ENCODE assay signal across 8 mouse cellular contexts in the genomic region with DNA sequence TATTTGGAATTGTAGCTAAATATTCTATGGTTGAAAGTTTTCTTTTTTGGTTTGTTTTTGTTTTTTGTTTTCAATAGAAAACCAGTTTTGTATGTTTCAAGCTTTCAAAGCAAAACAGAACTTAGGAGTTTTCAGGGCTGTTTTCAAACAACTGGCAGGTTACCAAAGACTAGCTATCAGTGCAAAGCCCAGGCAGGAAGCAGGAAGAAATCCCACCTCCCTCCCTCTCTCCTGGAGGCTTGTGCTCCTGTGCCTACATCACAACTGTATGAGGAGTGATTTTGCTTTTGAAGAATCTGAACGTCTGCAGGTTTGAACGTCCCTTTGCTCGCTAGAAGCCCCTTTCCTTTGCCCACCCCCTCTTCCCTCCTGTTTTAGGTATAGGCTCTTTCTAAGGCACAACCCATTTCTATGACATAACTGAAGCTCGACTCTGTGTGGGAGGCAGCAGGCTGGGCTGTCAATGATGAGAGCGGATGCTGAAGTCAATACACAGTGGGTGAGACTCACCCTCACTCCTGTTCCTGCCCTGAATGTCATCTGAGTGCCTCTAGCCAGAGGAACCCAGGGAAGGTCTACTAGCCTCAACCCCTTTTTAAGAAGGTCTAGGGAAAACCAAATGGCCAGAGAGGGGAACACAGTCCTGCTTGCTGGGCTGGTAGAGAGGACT.
DNase-seq lines count a peak whose midpoint lies in the region; ATAC-seq lines count a peak whose summit lies in the region.

No protein-coding gene starts in this region.

- H3K36me3 ChIP-seq in kidney, embryonic 15.5 days: 0 out of 2 replicates have a peak, but pooled peaks cover 7% of the 10 kb centered on the region
- no peaks in the 10 kb centered on the region for H3K36me3 ChIP-seq in embryonic facial prominence, embryonic 10.5 days (replicated peaks)
- H3K36me3 ChIP-seq in heart, embryonic 15.5 days: no peaks in the 10 kb centered on the region
- H3K36me3 ChIP-seq in limb, embryonic 12.5 days: no peaks in the 10 kb centered on the region

- H3K27me3 ChIP-seq in kidney, embryonic 15.5 days: no peaks in the 10 kb centered on the region
- H3K27me3 ChIP-seq in embryonic facial prominence, embryonic 10.5 days (replicated peaks; ENCODE audit: low read depth, poor library complexity, severe bottlenecking): no peaks in the 10 kb centered on the region
- no peaks in the 10 kb centered on the region for H3K27me3 ChIP-seq in heart, embryonic 15.5 days
- no peaks in the 10 kb centered on the region for H3K27me3 ChIP-seq in limb, embryonic 12.5 days

- no peak for DNase-seq in kidney, adult 9 months
- no peak for DNase-seq in embryonic facial prominence, embryonic 10.5 days (ENCODE audit: low spot score)
- DNase-seq in ovary, postnatal 14 days (ENCODE audit: low spot score): no peak
- DNase-seq in gastrocnemius, postnatal 10 days: no peak
- no peak for DNase-seq in adrenal gland, postnatal 4 days (ENCODE audit: low spot score in 2 of 2)

- 7% methylated on average over 5 of the region's 5 CpGs for WGBS in kidney, embryonic 15.5 days
- WGBS in embryonic facial prominence, embryonic 10.5 days: 38% methylated on average over 5 of the region's 5 CpGs
- 22% methylated on average over 5 of the region's 5 CpGs for WGBS in heart, embryonic 15.5 days
- 17% methylated on average over 5 of the region's 5 CpGs for WGBS in limb, embryonic 12.5 days

- H3K27ac ChIP-seq in kidney, embryonic 15.5 days: peak overlapping the region; percentile 82
- H3K27ac ChIP-seq in embryonic facial prominence, embryonic 10.5 days (replicated peaks): peak overlapping the region; percentile 8; the same call in 1 of the 2 replicates
- peak overlapping the region; percentile 73 for H3K27ac ChIP-seq in heart, embryonic 15.5 days
- peak overlapping the region; percentile 66 for H3K27ac ChIP-seq in limb, embryonic 12.5 days

- H3K9ac ChIP-seq in kidney, embryonic 15.5 days: no peak overlapping the region
- H3K9ac ChIP-seq in heart, embryonic 15.5 days: no peak overlapping the region
- 0 out of 2 replicates have a peak overlapping the region, but pooled peaks have one; percentile 27 for H3K9ac ChIP-seq in limb, embryonic 12.5 days (replicated peaks)

- H3K4me1 ChIP-seq in kidney, embryonic 15.5 days: peaks cover 47% of the 10 kb centered on the region
- peaks cover 51% of the 10 kb centered on the region for H3K4me1 ChIP-seq in embryonic facial prominence, embryonic 10.5 days
- peaks cover 31% of the 10 kb centered on the region for H3K4me1 ChIP-seq in heart, embryonic 15.5 days (replicated peaks)
- H3K4me1 ChIP-seq in limb, embryonic 12.5 days (replicated peaks): peaks cover 46% of the 10 kb centered on the region

- H3K9me3 ChIP-seq in kidney, embryonic 15.5 days (replicated peaks): no peaks in the 10 kb centered on the region
- no peaks in the 10 kb centered on the region for H3K9me3 ChIP-seq in embryonic facial prominence, embryonic 10.5 days
- H3K9me3 ChIP-seq in heart, embryonic 15.5 days (replicated peaks): no peaks in the 10 kb centered on the region
- no peaks in the 10 kb centered on the region for H3K9me3 ChIP-seq in limb, embryonic 12.5 days

- peak overlapping the region; percentile 19; the same call in 1 of the 2 replicates for H3K4me3 ChIP-seq in kidney, embryonic 15.5 days (replicated peaks)
- H3K4me3 ChIP-seq in embryonic facial prominence, embryonic 10.5 days: no peak overlapping the region
- H3K4me3 ChIP-seq in heart, embryonic 15.5 days: peak overlapping the region; percentile 19; the same call in 1 of the 2 replicates
- no peak overlapping the region for H3K4me3 ChIP-seq in limb, embryonic 12.5 days (replicated peaks)

- H3K4me2 ChIP-seq in kidney, embryonic 15.5 days: peak overlapping the region; percentile 50
- H3K4me2 ChIP-seq in heart, embryonic 15.5 days: peak overlapping the region; percentile 50
- peak overlapping the region; percentile 62 for H3K4me2 ChIP-seq in limb, embryonic 12.5 days

- no peak for ATAC-seq in kidney, embryonic 15.5 days (replicated peaks; ENCODE audit: low FRiP score)
- no peak for ATAC-seq in heart, embryonic 15.5 days (replicated peaks; ENCODE audit: insufficient number of reproducible peaks, insufficient read depth, low FRiP score, low read depth)
- ATAC-seq in limb, embryonic 12.5 days (ENCODE audit: insufficient number of reproducible peaks, insufficient read depth, low FRiP score, low TSS enrichment, low read depth): no peak

Comparison
In these comparisons a context has a peak if more than half of its experiments do, and no peak if none do; other contexts are left out.
1. H3K27ac ChIP-seq: peak in every context shown above with its lines; median percentile 82 in kidney, embryonic 15.5 days; 73 in heart, embryonic 15.5 days; 66 in limb, embryonic 12.5 days; 8 in embryonic facial prominence, embryonic 10.5 days.
2. H3K4me3 ChIP-seq: peak in kidney, embryonic 15.5 days (single experiment) and heart, embryonic 15.5 days (single experiment); none in embryonic facial prominence, embryonic 10.5 days (single experiment) and limb, embryonic 12.5 days (single experiment).
3. Peak in every context shown above with its lines, with median percentiles within 50 percentile points of each other: H3K4me2 ChIP-seq.